Mouse (Mus musculus) frontal cortex, postnatal 10 days (tissue): Measurements from ENCODE around the gene Cdkl5.

Source experiments
- DNase-seq, 2 experiments: peaks; one replicate each; pipeline ENCODE4 v3.0.0; 2022; ENCODE audit warnings: low spot score in 2 of 2, mixed read lengths in 1 of 2

Cdkl5 gene

DNA sequence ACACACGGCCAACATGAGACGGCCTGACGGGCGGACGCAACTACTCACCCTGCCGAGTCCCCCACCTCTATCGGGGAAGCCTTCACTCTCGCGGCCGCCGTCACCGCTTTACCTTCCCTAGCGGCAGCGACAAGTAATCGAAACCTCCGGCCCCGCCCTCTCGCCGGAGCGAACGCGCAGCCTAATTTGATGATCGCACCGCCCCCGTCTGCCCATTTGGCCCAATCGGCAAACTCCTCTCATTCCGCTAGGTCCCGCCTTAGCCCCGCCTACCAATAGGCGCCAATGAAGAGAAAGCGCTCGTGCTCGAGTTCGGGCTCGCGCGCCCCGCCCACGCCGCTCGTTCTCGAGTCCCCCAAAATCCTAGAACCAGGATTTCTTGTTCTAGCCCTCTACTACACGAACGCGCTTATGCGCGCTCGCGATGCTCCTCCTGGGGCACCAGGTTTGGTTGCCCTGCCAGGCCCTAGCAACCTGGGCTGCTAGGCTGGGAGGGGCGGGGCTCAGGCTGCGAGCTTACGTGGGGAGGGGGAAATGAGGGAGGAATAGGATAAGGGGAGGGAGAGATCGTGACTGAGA is at the start of gene Cdkl5:
Gene Cdkl5, minus strand, starts transcription at position 162 of the 579 bp plus-strand sequence.
- DNase-seq: peak; percentile 93

- DNase-seq: peak in 1 of 2 experiments; percentile 14
Observed at GRCm38 (mm10) chrX:161033235-161033803, 38.8 kb upstream of the Cdkl5 start.

GRCm38 (mm10) chrX:161032423-161032822 is 37.9 kb upstream of the Cdkl5 start:
- DNase-seq: no peak

- no peak for DNase-seq
Observed at GRCm38 (mm10) chrX:161030233-161030632, 35.7 kb upstream of the Cdkl5 start.

DNA sequence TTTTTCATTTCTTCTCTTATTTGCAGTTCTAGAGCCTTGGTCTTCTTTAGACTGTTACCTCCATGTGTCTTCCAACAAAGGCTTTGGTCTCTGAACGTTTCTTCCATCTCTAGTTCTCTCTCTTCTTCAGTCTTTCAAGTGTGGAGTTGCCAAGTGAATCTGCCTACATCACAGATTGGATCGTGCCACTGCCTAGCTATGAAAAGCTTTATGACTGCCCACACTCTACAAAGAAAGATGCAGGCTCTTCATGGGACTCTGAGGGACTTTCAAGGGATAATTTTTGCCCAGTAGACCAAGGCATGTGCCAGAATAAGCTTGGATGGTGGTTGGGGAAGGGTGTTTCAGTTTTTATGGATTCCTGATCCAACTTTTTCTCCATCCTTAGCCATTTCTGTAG is 30.0 kb upstream of the Cdkl5 start:
- DNase-seq: no peak

- no peak for DNase-seq
Observed at GRCm38 (mm10) chrX:161021548-161021947, 27.0 kb upstream of the Cdkl5 start.

- DNase-seq: no peak
Observed at GRCm38 (mm10) chrX:161018179-161018578, 23.7 kb upstream of the Cdkl5 start.

- no peak for DNase-seq
Observed at GRCm38 (mm10) chrX:161006272-161006671, 11.8 kb upstream of the Cdkl5 start.

- no peak for DNase-seq
Observed at GRCm38 (mm10) chrX:160996051-160996450, 1.5 kb upstream of the Cdkl5 start.

DNA sequence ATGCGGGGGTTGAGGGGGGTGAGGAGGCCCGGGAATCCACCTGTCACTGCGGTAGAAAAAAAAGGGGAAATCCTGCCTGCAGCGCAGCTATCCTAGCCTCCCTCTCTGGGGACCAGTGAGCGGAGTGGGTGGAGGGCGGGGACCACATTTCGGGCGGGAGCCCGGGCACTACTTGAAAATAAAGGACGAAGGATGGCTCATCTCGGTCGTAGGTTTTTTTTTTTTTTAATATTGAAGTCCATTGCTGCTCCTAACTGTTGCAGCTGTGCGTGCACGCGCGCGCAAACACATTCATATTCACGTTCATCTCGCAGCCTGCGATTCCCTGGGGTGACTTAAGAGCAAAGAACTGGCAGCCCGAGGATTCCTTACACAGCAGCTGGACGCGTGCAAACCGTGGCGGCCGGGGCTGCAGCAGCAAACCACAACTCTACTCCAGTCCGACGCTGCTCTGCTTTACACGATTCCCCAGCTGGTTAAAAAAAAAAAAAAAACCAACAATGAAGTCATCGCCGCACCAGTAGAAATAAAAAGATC is 695 bp upstream of the Cdkl5 start:
- DNase-seq: peak; percentile 37 to 39

DNA sequence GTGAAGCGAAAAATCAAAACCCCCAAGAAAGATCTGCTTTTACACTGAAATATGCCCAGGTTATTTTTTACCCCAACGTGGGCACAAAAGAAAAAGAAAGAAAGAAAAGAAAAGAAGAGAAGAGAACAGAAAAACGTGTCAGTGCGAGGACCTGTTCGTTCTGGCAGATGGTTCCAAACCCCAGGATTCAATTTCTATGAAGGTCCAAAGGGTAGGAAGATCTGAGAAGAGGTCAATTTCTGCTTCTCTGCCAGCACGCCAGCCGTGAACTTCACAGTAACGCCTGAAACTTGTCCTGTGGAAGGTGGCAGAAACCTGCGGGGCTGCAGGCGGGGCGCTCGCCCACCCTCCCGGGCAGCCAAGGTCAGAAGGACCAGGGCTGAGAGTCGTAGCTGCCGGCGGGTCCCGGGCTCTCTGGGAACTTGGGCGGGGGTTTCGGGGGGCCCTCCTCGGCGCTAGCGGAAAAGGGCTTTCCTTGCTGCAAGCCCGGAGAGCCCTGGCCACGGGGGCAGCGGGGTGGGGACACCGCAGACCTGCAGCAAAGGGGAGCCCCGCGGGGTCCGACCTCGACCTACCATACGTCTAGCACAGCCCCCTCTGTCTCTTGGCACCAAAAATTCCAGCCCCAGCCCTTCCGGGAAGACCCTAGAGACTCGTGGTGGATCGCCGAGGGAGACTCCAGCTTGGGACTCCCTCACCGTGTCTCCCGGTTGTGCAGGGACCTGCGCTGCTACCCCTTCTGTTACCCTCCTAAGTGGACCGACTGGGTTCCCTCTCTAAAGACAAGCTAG is 560 bp downstream of the Cdkl5 start:
- peak in 1 of 2 experiments; percentile 11 for DNase-seq

GRCm38 (mm10) chrX:160992703-160993102 is 1.8 kb downstream of the Cdkl5 start:
- no peak for DNase-seq

DNA sequence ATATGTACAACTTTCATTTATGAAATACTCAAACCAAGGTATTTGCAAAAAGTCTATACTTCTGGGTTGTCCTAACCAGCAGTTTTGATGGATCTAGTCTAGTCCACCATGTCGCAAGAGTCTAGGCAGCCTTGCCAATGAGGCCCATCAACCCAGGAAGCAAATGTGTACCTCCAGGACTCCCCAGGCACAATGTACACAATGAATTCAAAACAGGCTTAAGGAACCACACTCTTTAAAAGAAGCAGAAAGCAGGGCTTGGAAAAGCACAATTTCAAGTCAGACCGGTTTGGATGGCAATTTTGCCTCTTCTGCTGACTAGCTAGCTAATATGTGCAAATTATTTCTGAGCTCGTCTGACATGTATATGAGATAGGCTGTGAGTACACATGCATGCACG is 4.2 kb downstream of the Cdkl5 start:
- DNase-seq: no peak

DNA sequence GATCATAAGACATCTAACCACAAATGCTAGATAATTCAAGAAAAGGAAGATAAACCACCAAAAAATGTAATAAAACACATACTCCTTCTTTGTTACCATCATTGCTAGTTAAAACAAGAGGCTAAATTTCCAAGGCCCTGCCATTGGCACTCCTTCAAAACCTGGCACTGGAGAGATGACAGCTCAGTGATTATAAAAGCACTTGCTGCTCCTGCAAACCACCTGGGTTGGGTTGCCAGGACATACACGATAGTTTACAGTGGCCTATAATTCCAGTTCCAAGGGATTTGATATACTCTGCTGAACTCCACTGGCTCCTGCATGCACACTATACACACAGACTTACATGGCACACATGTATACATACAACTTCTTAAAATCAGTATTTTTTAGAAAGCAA is 16.6 kb downstream of the Cdkl5 start:
- no peak for DNase-seq

GRCm38 (mm10) chrX:160971991-160972545 is 22.4 kb downstream of the Cdkl5 start:
- no peak for DNase-seq

GRCm38 (mm10) chrX:160958593-160959131 is 35.8 kb downstream of the Cdkl5 start:
- DNase-seq: no peak

DNA sequence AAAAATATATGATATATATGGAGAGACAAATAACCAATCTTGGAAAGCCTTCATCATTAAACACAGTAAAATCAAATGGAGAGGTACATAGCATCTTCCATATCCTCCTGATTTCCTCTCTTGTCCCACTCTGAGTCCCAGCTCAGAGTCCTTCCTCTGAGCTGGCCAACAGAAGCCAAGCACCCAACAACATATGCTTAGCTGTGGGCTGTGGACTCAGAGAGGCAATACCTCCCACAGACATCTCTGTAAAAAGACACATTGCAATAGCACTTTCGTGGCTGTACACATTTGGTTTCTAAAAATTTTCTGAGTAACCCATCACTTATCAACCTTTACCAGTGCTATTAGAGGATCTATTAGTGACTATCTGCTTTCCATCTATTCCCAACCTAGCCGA is 44.9 kb downstream of the Cdkl5 start:
- no peak for DNase-seq

GRCm38 (mm10) chrX:160944722-160945121 is 49.8 kb downstream of the Cdkl5 start:
- no peak for DNase-seq

DNA sequence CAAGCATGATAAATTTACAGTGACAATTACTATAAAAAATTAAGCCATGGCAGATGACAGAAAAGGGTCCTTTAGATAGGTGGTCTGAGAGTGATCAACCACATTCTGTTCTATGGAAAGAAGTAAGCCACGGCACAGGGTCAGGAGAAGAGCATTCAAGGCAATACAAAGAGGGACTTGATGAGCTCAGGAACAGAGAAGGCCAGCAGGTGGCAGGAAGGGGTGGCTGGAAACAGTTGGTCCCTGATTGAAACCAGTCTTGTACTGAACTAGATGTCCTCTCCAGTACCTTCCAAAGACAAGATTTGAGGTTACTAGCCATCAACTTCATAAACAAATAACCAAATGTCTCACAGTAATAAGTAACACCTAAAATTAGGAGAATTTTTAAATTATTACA is 59.0 kb downstream of the Cdkl5 start:
- no peak for DNase-seq

DNA sequence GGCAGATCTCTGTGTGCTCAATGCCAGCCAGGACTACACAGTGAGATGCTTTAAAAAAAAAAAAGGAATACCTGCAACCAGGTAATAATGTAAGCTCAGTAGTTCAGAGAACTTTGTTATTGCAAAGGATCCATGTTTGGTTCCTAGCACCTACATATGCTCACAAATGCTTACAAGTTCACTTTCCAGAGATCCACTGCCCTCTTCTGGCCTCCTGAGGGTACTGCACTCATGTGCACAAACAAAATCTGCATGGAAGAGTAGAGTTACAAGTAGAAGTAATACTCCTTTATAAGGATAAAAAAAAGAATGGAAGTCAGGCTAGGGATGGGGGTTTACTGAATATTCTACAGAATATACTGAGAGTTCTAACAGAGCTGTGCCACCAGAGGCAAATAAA is 63.8 kb downstream of the Cdkl5 start:
- DNase-seq: no peak

GRCm38 (mm10) chrX:160928870-160929269 is 65.6 kb downstream of the Cdkl5 start:
- no peak for DNase-seq

DNA sequence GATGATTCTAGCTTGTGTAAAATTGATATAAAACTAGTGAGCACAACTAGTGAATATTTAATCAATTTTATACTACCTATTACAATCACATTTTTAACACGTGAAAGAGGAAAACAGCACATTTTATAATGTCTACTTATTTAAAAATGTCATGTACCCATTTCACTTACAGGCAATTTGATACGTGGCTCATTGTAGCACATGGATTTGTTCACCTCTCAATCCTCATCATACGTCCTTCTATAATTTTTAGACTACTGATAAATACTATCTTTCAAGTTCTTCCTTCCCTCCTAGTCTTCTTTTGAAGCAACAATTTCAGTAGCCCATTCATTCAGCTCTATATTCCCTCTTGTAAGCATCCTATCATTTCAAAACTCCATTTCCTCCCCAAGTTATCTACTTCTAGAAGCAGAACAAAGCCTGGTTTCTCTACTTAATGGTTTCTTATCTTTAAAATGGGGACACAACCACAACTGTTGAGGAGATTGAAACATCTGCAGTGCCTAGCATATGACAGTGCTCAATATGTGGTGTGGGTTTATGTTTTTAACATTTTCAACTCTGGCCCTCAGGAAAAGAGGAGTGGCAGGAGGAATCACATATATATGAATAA is 75.4 kb downstream of the Cdkl5 start:
- no peak for DNase-seq
